Mouse (Mus musculus) G1E-ER4 (cell line): ENCODE results near the gene Ptbp1. TPM values are rescaled to one million over a fixed set of nuclear protein-coding genes. Genes with fewer than 3 reads are reported as not detected.

Experiments used
- GATA1 ChIP-seq: IDR thresholded peaks from one replicate; pipeline ENCODE4 v1.8.0; 2012; ENCODE audit warnings: low read length, inconsistent platforms
- polyA plus RNA-seq: library from polyadenylated mRNA; stranded (reverse); fragments of >175 nt; gene quantifications from 2 replicates; pipeline ENCODE4 v1.2.3, GENCODE M21; 2012

Ptbp1 gene
- polyA plus RNA-seq, result 1,266 and 1,318 TPM in 2 replicates

- TF ChIP-seq GATA1, result no peak
Observed at GRCm38 (mm10) chr10:79853860-79854795, at the start of gene Ptbp1. Gene Ptbp1, plus strand, starts transcription at chr10:79854427.

GRCm38 (mm10) chr10:79805636-79806035, 48.6 kb upstream of the Ptbp1 start:
- no peak for TF ChIP-seq GATA1

- TF ChIP-seq GATA1, result no peak
Observed at GRCm38 (mm10) chr10:79806331-79806730, 47.9 kb upstream of the Ptbp1 start.

GRCm38 (mm10) chr10:79806972-79807371, 47.3 kb upstream of the Ptbp1 start:
- no peak for TF ChIP-seq GATA1

- no peak for TF ChIP-seq GATA1
Observed at GRCm38 (mm10) chr10:79807826-79808225, 46.4 kb upstream of the Ptbp1 start.

GRCm38 (mm10) chr10:79808728-79809127, 45.5 kb upstream of the Ptbp1 start:
- TF ChIP-seq GATA1, result no peak

- no peak for TF ChIP-seq GATA1
Observed at GRCm38 (mm10) chr10:79811736-79812637, 42.2 kb upstream of the Ptbp1 start.

GRCm38 (mm10) chr10:79814271-79814842, 39.9 kb upstream of the Ptbp1 start:
- TF ChIP-seq GATA1, result no peak

GRCm38 (mm10) chr10:79815671-79816494, 38.3 kb upstream of the Ptbp1 start:
- TF ChIP-seq GATA1, result no peak

GRCm38 (mm10) chr10:79817111-79817510, 37.1 kb upstream of the Ptbp1 start:
- no peak for TF ChIP-seq GATA1

GRCm38 (mm10) chr10:79818225-79818624, 36.0 kb upstream of the Ptbp1 start:
- no peak for TF ChIP-seq GATA1

GRCm38 (mm10) chr10:79819606-79820005, 34.6 kb upstream of the Ptbp1 start:
- no peak for TF ChIP-seq GATA1

GRCm38 (mm10) chr10:79820277-79820676, 34.0 kb upstream of the Ptbp1 start:
- TF ChIP-seq GATA1, result no peak

- no peak for TF ChIP-seq GATA1
Observed at GRCm38 (mm10) chr10:79820782-79821181, 33.4 kb upstream of the Ptbp1 start, which contains the start of gene Misp. Gene Misp, plus strand, starts transcription at chr10:79820989.

GRCm38 (mm10) chr10:79821731-79822130, 32.5 kb upstream of the Ptbp1 start:
- TF ChIP-seq GATA1, result no peak

- TF ChIP-seq GATA1, result no peak
Observed at GRCm38 (mm10) chr10:79822372-79822771, 31.9 kb upstream of the Ptbp1 start.
